Comparison of ENCODE assay signal across 16 mouse cellular contexts in genomic region chr4:70185971-70186370, GRCm38 (mm10).
DNase-seq lines count a peak whose midpoint lies in the region; ATAC-seq lines count a peak whose summit lies in the region.
"Had no signal": no experiment of that assay in that cellular context is flagged by ENCODE, and none has a peak within 500 bp of the region (broad histone marks: within the 10 kb centered on the region; RNA-seq: fewer than 3 reads in every experiment).

No protein-coding gene starts in this region.

- DNase-seq in layer of hippocampus, adult 9-11 months, result peak; percentile 48
- DNase-seq in layer of hippocampus, postnatal 10 days (ENCODE audit: low spot score in 2 of 2), result no peak
- peak; percentile 22 to 68 for DNase-seq in frontal cortex, postnatal 36 days (ENCODE audit: low spot score in 2 of 2)
- DNase-seq in left cerebral cortex, adult 9 months (ENCODE audit: low spot score in 2 of 2), result peak; percentile 69 to 70
- DNase-seq in right cerebral cortex, postnatal 36 days (ENCODE audit: low spot score in 2 of 2), result peak; percentile 30 to 75
- DNase-seq in adrenal gland, adult (ENCODE audit: inconsistent age in 2 of 2, low spot score in 1 of 2), result no peak
- DNase-seq: adrenal gland, adult 8-10 months; cerebellum, adult 9-10 months; heart, postnatal 36 days; kidney, adult 2 months; liver; lung, postnatal 4 days; thymus, postnatal 36 days had no signal

- no peak for ATAC-seq in megakaryocyte-erythroid progenitor cell, adult 5-6 weeks (replicated peaks; ENCODE audit: low FRiP score, low TSS enrichment, poor library complexity, severe bottlenecking)
- ATAC-seq: forebrain, embryonic 14.5 days; midbrain, embryonic 16.5 days had no signal

Comparison
In these comparisons a context has a peak if more than half of its experiments do, and no peak if none do; other contexts are left out.
1. DNase-seq: peak in layer of hippocampus, adult 9-11 months (single experiment), frontal cortex, postnatal 36 days (2 of 2), left cerebral cortex, adult 9 months (2 of 2) and right cerebral cortex, postnatal 36 days (2 of 2); none in layer of hippocampus, postnatal 10 days (0 of 2) and adrenal gland, adult (0 of 2).